Mouse (Mus musculus): ENCODE measurements around the gene Nudt1. TPM values are rescaled to one million over a fixed set of nuclear protein-coding genes. Genes with fewer than 3 reads are reported as not detected.

Nudt1 gene
- total RNA-seq, 1 experiment from 2014 or later = 14.0 TPM

- ATAC-seq (replicated peaks; ENCODE audit: insufficient number of reproducible peaks, low FRiP score, low TSS enrichment, poor library complexity, severe bottlenecking) = no peak; the same call in 1 of the 2 replicates
These were observed 52.8 kb downstream of the Nudt1 start for GRCm38 (mm10) chr5:140374226-140374625.

DNA sequence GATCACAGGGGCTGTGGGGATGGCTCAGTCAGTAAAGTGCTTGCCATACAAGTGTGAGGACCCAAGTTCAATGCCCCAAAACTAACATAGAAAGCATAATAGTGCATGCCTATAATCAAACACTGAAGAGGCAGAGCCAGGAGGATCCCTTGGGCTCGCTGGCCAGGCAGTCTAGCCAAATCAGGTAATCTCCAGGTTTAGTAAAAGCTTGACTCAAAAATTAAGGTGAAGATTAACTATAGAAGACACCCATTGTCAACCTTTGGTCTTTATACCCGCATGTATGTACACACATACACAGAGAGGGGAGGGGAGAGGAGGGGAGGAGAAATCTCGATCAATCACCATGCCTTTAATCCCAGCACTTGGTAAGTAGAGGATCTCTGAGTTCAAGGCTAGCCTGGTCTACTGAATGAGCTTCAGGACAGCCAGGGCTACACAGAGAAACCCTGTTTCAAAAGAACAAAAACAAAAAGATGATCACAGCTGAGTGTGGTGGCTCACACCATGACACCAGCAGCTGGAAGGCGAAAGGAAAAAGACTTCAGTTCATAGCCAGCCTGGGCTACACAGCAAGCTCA is 53.9 kb downstream of the Nudt1 start:
- no peak for ATAC-seq (replicated peaks; ENCODE audit: insufficient number of reproducible peaks, low FRiP score, low TSS enrichment, poor library complexity, severe bottlenecking)

GRCm38 (mm10) chr5:140378121-140378853 is 56.8 kb downstream of the Nudt1 start:
- ATAC-seq (replicated peaks; ENCODE audit: insufficient number of reproducible peaks, low FRiP score, low TSS enrichment, poor library complexity, severe bottlenecking) = no peak

GRCm38 (mm10) chr5:140379299-140379698 is 57.8 kb downstream of the Nudt1 start:
- peak; percentile 38; the same call in 1 of the 2 replicates for ATAC-seq (replicated peaks; ENCODE audit: insufficient number of reproducible peaks, low FRiP score, low TSS enrichment, poor library complexity, severe bottlenecking)

DNA sequence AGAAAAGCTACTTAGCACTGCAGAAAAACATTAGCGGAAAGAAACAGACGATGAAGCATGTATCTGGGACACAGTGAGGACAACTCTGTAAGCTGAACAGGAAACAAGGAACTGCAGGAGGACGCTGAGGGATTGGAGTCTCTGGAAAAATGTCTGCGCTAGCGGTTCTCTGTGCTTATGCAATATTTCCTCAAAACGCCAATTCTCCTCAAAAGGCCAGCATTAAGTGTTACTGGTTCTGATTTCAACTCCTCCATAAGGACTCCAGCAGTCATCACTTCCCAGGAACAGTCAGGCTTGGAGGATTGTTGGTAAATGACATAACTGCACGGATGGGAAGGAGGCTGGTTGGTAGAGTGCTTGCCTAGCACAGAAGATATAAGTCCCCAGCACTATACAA is 59.7 kb downstream of the Nudt1 start:
- ATAC-seq (replicated peaks; ENCODE audit: insufficient number of reproducible peaks, low FRiP score, low TSS enrichment, poor library complexity, severe bottlenecking) = no peak

GRCm38 (mm10) chr5:140382688-140383087 is 61.2 kb downstream of the Nudt1 start:
- ATAC-seq (replicated peaks; ENCODE audit: insufficient number of reproducible peaks, low FRiP score, low TSS enrichment, poor library complexity, severe bottlenecking) = peak; percentile 41; the same call in 1 of the 2 replicates

GRCm38 (mm10) chr5:140383559-140383958 is 62.1 kb downstream of the Nudt1 start:
- ATAC-seq (replicated peaks; ENCODE audit: insufficient number of reproducible peaks, low FRiP score, low TSS enrichment, poor library complexity, severe bottlenecking) = no peak

GRCm38 (mm10) chr5:140384462-140384861 is 63.0 kb downstream of the Nudt1 start:
- ATAC-seq (replicated peaks; ENCODE audit: insufficient number of reproducible peaks, low FRiP score, low TSS enrichment, poor library complexity, severe bottlenecking) = no peak

GRCm38 (mm10) chr5:140387236-140387635 is 65.8 kb downstream of the Nudt1 start:
- no peak for ATAC-seq (replicated peaks; ENCODE audit: insufficient number of reproducible peaks, low FRiP score, low TSS enrichment, poor library complexity, severe bottlenecking)

Other genes with a start within 250 kb of the Nudt1 start
- gene Mad1l1, start 104 bp upstream of the Nudt1 start, total RNA-seq (2017) = 38.6 to 53.6 TPM (median 41.6 TPM) in 3 replicates
- 0.57 to 3.1 TPM (median 1.9 TPM) in 3 replicates for gene Mrm2, start 10.2 kb downstream of the Nudt1 start, total RNA-seq (2017)
- gene Snx8, start 67.6 kb downstream of the Nudt1 start, total RNA-seq (2017) = 11.6 to 20.9 TPM (median 12.9 TPM) in 3 replicates
- 58.0 to 92.8 TPM (median 85.6 TPM) in 3 replicates for gene Eif3b, start 97.7 kb downstream of the Nudt1 start, total RNA-seq (2017)
- gene Gm4869, start 124.0 kb downstream of the Nudt1 start, total RNA-seq (2017) = not detected in 3 replicates
- gene Chst12, start 183.9 kb downstream of the Nudt1 start, total RNA-seq (2017) = 30.8 to 35.1 TPM (median 32.4 TPM) in 3 replicates
- gene Grifin, start 243.4 kb downstream of the Nudt1 start, total RNA-seq (2017) = not detected in 3 replicates